Comparison of ENCODE assay signal across 13 mouse cellular contexts in the genomic region with DNA sequence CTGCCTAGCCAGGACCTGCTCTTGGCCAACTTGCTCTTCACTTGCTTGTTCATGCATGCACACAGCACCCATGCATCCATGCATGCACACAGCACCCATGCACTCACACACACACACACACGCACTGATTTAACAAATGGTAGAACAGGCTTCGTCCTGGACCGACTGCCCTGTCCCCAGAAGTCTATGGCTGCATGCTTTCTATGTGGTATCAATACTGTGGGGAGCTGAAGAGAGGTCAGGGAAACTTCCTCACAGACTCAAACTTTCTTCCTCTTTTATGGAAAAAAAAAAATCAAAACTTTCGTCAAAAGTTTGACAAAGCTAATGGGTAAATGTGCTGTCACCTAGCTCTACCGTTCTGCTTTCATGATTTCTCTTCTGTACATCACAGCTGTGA. TPM values are rescaled to one million over a fixed set of nuclear protein-coding genes. Genes with fewer than 3 reads are reported as not detected.
A peak's percentile ranks its signal among the peaks of the same experiment; 100 is the strongest.
DNase-seq lines count a peak whose midpoint lies in the region; ATAC-seq and TF ChIP-seq lines count a peak whose summit lies in the region.
"Had no signal": no experiment of that assay in that cellular context is flagged by ENCODE, and none has a peak within 500 bp of the region (broad histone marks: within the 10 kb centered on the region; RNA-seq: fewer than 3 reads in every experiment).

No protein-coding gene starts in this region.

- H3K27me3 ChIP-seq in kidney, embryonic 15.5 days: no peaks in the 10 kb centered on the region

- H3K36me3 ChIP-seq in kidney, embryonic 15.5 days: peaks cover 100% of the 10 kb centered on the region

- ATAC-seq in kidney, embryonic 15.5 days (replicated peaks; ENCODE audit: low FRiP score): no peak
- ATAC-seq in megakaryocyte, adult 5-6 weeks (ENCODE audit: poor library complexity, severe bottlenecking): peak; percentile 74

- intact Hi-C loops in gastrocnemius, adult 2 months (cut with DNase I): no loop called here

- no peak for TF ChIP-seq CTCF in gastrocnemius, adult 2 months (IDR thresholded peaks at IDR 0.05)

- H3K9ac ChIP-seq in kidney, embryonic 15.5 days: no peak overlapping the region
- H3K9ac ChIP-seq: lung, embryonic 14.5 days had no signal

- WGBS in kidney, embryonic 15.5 days: 83% methylated on average over 5 of the region's 5 CpGs

- H3K4me2 ChIP-seq in kidney, embryonic 15.5 days: no peak overlapping the region
- H3K4me2 ChIP-seq: lung, embryonic 14.5 days had no signal

- no peaks in the 10 kb centered on the region for H3K9me3 ChIP-seq in kidney, embryonic 15.5 days (replicated peaks)
- H3K9me3 ChIP-seq: forebrain, embryonic 10.5 days had no signal

- no peak overlapping the region for H3K4me3 ChIP-seq in gastrocnemius, adult 2 months
- H3K4me3 ChIP-seq in kidney, embryonic 15.5 days (replicated peaks): no peak overlapping the region
- no peak overlapping the region for H3K4me3 ChIP-seq in brown adipose tissue, adult 24 weeks (ENCODE audit: insufficient read depth, low read depth, low read length)
- H3K4me3 ChIP-seq: forebrain, embryonic 10.5 days had no signal

- no peak for DNase-seq in gastrocnemius, adult 2 months
- no peak for DNase-seq in gastrocnemius, postnatal 4 days (ENCODE audit: low spot score in 2 of 2)
- DNase-seq in kidney, postnatal 4 days: no peak
- DNase-seq in adrenal gland, postnatal 4 days (ENCODE audit: low spot score in 2 of 2): no peak
- DNase-seq in T-cell, adult 2 months (ENCODE audit: low spot score): no peak
- DNase-seq: cerebellum, adult 2 months; lung, embryonic 14.5 days; right cerebral cortex, postnatal 4 days had no signal

- H3K27ac ChIP-seq in gastrocnemius, adult 2 months: peak overlapping the region; percentile 51
- H3K27ac ChIP-seq in kidney, embryonic 15.5 days: peak overlapping the region; percentile 18
- H3K27ac ChIP-seq in brown adipose tissue, adult 24 weeks (replicated peaks; ENCODE audit: low read depth, low read length): peak overlapping the region; percentile 84
- H3K27ac ChIP-seq: forebrain, embryonic 10.5 days had no signal

- peaks cover 10% of the 10 kb centered on the region; the same call in 1 of the 2 replicates for H3K4me1 ChIP-seq in kidney, embryonic 15.5 days
- peaks cover 4% of the 10 kb centered on the region for H3K4me1 ChIP-seq in brown adipose tissue, adult 24 weeks (ENCODE audit: control insufficient read depth, insufficient read depth, insufficient read length, low read length)

RNA-seq across cellular contexts. Expression of a gene that starts 15.1 kb away (rescaled TPM):
- total RNA-seq in gastrocnemius, adult 2 months (2021): 10 to 100 TPM; 14.0 to 16.5 TPM
- total RNA-seq in gastrocnemius, postnatal 4 days (2021): 100 to 1,000 TPM in 1 of 2 experiments, 10 to 100 TPM in 1; 89.8 to 101 TPM
- 32.6 and 40.6 TPM in 2 replicates for polyA plus RNA-seq in kidney, embryonic 15.5 days (2015; fragmentation: Nextera tagmentation; extraction: Ambion mirVana)
- 25.2 and 28.0 TPM in 2 replicates for polyA plus RNA-seq in brown adipose tissue, adult 24 weeks (2012; ENCODE audit: insufficient read depth, insufficient read length, missing spikeins)
- total RNA-seq in megakaryocyte, adult 5-6 weeks (2015): 0.27 TPM in 1 of 2 replicates, not detected in the other
- total RNA-seq in megakaryocyte, adult 5-6 weeks (2017): 0.40 and 1.0 TPM in 2 replicates
- total RNA-seq in adrenal gland, postnatal 4 days (2021): 100 to 1,000 TPM in 1 of 2 experiments, 10 to 100 TPM in 1; 94.1 to 101 TPM
- total RNA-seq: hematopoietic stem cell, adult 5-6 weeks had no signal

RNA-seq across cellular contexts. Expression of a gene that starts 24.6 kb away (rescaled TPM):
- 1,000 to 10,000 TPM in 1 of 2 experiments, 100 to 1,000 TPM in 1; 386 to 1,185 TPM for total RNA-seq in gastrocnemius, adult 2 months (2021)
- 100 to 1,000 TPM; 337 to 379 TPM for total RNA-seq in gastrocnemius, postnatal 4 days (2021)
- 19.5 and 33.2 TPM in 2 replicates for polyA plus RNA-seq in kidney, embryonic 15.5 days (2015; fragmentation: Nextera tagmentation; extraction: Ambion mirVana)
- 17.2 and 24.4 TPM in 2 replicates for polyA plus RNA-seq in brown adipose tissue, adult 24 weeks (2012; ENCODE audit: insufficient read depth, insufficient read length, missing spikeins)
- total RNA-seq in megakaryocyte, adult 5-6 weeks (2015): 0.71 TPM in 1 of 2 replicates, not detected in the other
- not detected in 2 replicates for total RNA-seq in megakaryocyte, adult 5-6 weeks (2017)
- 10 to 100 TPM in 1 of 2 experiments, 1 to 10 TPM in 1; 5.0 to 13.9 TPM for total RNA-seq in adrenal gland, postnatal 4 days (2021)
- total RNA-seq: hematopoietic stem cell, adult 5-6 weeks had no signal

RNA-seq across cellular contexts. Expression of a gene that starts 33.2 kb away (rescaled TPM):
- total RNA-seq in gastrocnemius, adult 2 months (2021): 10 to 100 TPM; 60.8 to 70.3 TPM
- 100 to 1,000 TPM; 258 to 277 TPM for total RNA-seq in gastrocnemius, postnatal 4 days (2021)
- 351 and 428 TPM in 2 replicates for polyA plus RNA-seq in kidney, embryonic 15.5 days (2015; fragmentation: Nextera tagmentation; extraction: Ambion mirVana)
- 83.6 and 84.5 TPM in 2 replicates for polyA plus RNA-seq in brown adipose tissue, adult 24 weeks (2012; ENCODE audit: insufficient read depth, insufficient read length, missing spikeins)
- total RNA-seq in megakaryocyte, adult 5-6 weeks (2015): 74.8 and 95.0 TPM in 2 replicates
- 65.6 and 79.0 TPM in 2 replicates for total RNA-seq in megakaryocyte, adult 5-6 weeks (2017)
- total RNA-seq in adrenal gland, postnatal 4 days (2021): 100 to 1,000 TPM; 496 to 522 TPM

RNA-seq across cellular contexts. Expression of a gene that starts 34.1 kb away (rescaled TPM):
- total RNA-seq in gastrocnemius, adult 2 months (2021): 1 to 10 TPM; 7.0 to 8.3 TPM
- total RNA-seq in gastrocnemius, postnatal 4 days (2021): 10 to 100 TPM; 11.5 to 11.6 TPM
- 3.7 and 3.8 TPM in 2 replicates for polyA plus RNA-seq in kidney, embryonic 15.5 days (2015; fragmentation: Nextera tagmentation; extraction: Ambion mirVana)
- 5.4 and 10.5 TPM in 2 replicates for polyA plus RNA-seq in brown adipose tissue, adult 24 weeks (2012; ENCODE audit: insufficient read depth, insufficient read length, missing spikeins)
- not detected in 2 replicates for total RNA-seq in megakaryocyte, adult 5-6 weeks (2015)
- total RNA-seq in megakaryocyte, adult 5-6 weeks (2017): not detected in 2 replicates
- 10 to 100 TPM; 12.6 to 20.0 TPM for total RNA-seq in adrenal gland, postnatal 4 days (2021)

RNA-seq across cellular contexts. Expression of a gene that starts 52.7 kb away (rescaled TPM):
- 1 to 10 TPM; 1.2 to 1.7 TPM for total RNA-seq in gastrocnemius, adult 2 months (2021)
- total RNA-seq in gastrocnemius, postnatal 4 days (2021): 10 to 100 TPM; 33.9 to 35.4 TPM
- 373 and 384 TPM in 2 replicates for polyA plus RNA-seq in kidney, embryonic 15.5 days (2015; fragmentation: Nextera tagmentation; extraction: Ambion mirVana)
- 2.5 and 4.0 TPM in 2 replicates for polyA plus RNA-seq in brown adipose tissue, adult 24 weeks (2012; ENCODE audit: insufficient read depth, insufficient read length, missing spikeins)
- 20.6 and 21.0 TPM in 2 replicates for total RNA-seq in megakaryocyte, adult 5-6 weeks (2015)
- total RNA-seq in megakaryocyte, adult 5-6 weeks (2017): 24.1 and 29.0 TPM in 2 replicates
- total RNA-seq in adrenal gland, postnatal 4 days (2021): 10 to 100 TPM; 82.1 to 84.4 TPM

Comparison
In these comparisons a context has a peak if more than half of its experiments do, and no peak if none do; other contexts are left out.
1. H3K27ac ChIP-seq: peak in every context shown above with its lines; median percentile 84 in brown adipose tissue, adult 24 weeks; 51 in gastrocnemius, adult 2 months; 18 in kidney, embryonic 15.5 days.
2. RNA of a gene that starts 15.1 kb away (total RNA-seq): 94.1 to 101 TPM in adrenal gland, postnatal 4 days, 89.8 to 101 TPM in gastrocnemius, postnatal 4 days and 14.0 to 16.5 TPM in gastrocnemius, adult 2 months; 0.27 to 1.0 TPM in megakaryocyte, adult 5-6 weeks; every median in the first group is over 4 times any median in the second.
3. RNA of a gene that starts 24.6 kb away (total RNA-seq): 386 to 1,185 TPM in gastrocnemius, adult 2 months and 337 to 379 TPM in gastrocnemius, postnatal 4 days; 5.0 to 13.9 TPM in adrenal gland, postnatal 4 days and 0.71 TPM in megakaryocyte, adult 5-6 weeks; every median in the first group is over 10 times any median in the second.